ENCODE assay signal across 20 mouse cellular contexts in genomic region chrX:152621407-152621806, GRCm38 (mm10). TPM values are rescaled to one million over a fixed set of nuclear protein-coding genes. Genes with fewer than 3 reads are reported as not detected.
DNase-seq lines count a peak whose midpoint lies in the region; ATAC-seq and TF ChIP-seq lines count a peak whose summit lies in the region.
"Had no signal": no experiment of that assay in that cellular context is flagged by ENCODE, and none has a peak within 500 bp of the region (broad histone marks: within the 10 kb centered on the region; RNA-seq: fewer than 3 reads in every experiment).

No protein-coding gene starts in this region.

- no peaks in the 10 kb centered on the region for H3K9me3 ChIP-seq in intestine, embryonic 15.5 days
- no peaks in the 10 kb centered on the region for H3K9me3 ChIP-seq in intestine, embryonic 16.5 days (ENCODE audit: control insufficient read depth, low read length)
- no peaks in the 10 kb centered on the region for H3K9me3 ChIP-seq in intestine, postnatal 0 days (ENCODE audit: control insufficient read depth)
- H3K9me3 ChIP-seq: G1E had no signal

- H3K36me3 ChIP-seq in intestine, embryonic 15.5 days, result no peaks in the 10 kb centered on the region
- no peaks in the 10 kb centered on the region for H3K36me3 ChIP-seq in intestine, embryonic 16.5 days (ENCODE audit: control insufficient read depth, insufficient read depth, low read length)
- no peaks in the 10 kb centered on the region; the same call in 1 of the 2 replicates for H3K36me3 ChIP-seq in intestine, postnatal 0 days (ENCODE audit: control insufficient read depth, insufficient read depth)
- H3K36me3 ChIP-seq: G1E had no signal

- no peak overlapping the region for H3K9ac ChIP-seq in intestine, embryonic 15.5 days
- H3K9ac ChIP-seq in intestine, embryonic 16.5 days (ENCODE audit: low read depth, low read length), result no peak overlapping the region
- H3K9ac ChIP-seq in intestine, postnatal 0 days (ENCODE audit: low read depth, low read length), result no peak overlapping the region

- H3K27ac ChIP-seq in intestine, embryonic 15.5 days, result no peak overlapping the region
- no peak overlapping the region for H3K27ac ChIP-seq in intestine, embryonic 16.5 days (ENCODE audit: low read length)
- H3K27ac ChIP-seq in intestine, postnatal 0 days (ENCODE audit: low read depth, low read length), result no peak overlapping the region

- no peak for TF ChIP-seq CTCF in intestine, postnatal 0 days (IDR thresholded peaks at IDR 0.05; ENCODE audit: low read depth)

- H3K27me3 ChIP-seq in intestine, embryonic 15.5 days (replicated peaks), result no peaks in the 10 kb centered on the region; the same call in 1 of the 2 replicates
- no peaks in the 10 kb centered on the region; the same call in 1 of the 2 replicates for H3K27me3 ChIP-seq in intestine, embryonic 16.5 days (replicated peaks; ENCODE audit: control insufficient read depth, insufficient read depth, low read length)
- H3K27me3 ChIP-seq in intestine, postnatal 0 days (replicated peaks; ENCODE audit: control insufficient read depth, insufficient read depth, low read length), result no peaks in the 10 kb centered on the region
- H3K27me3 ChIP-seq: CH12.LX had no signal

- DNase-seq in urinary bladder, adult 2 months (ENCODE audit: low spot score), result no peak
- no peak for DNase-seq in thymus, postnatal 36 days
- no peak for DNase-seq in left cerebral cortex, adult 9 months (ENCODE audit: low spot score in 2 of 2)
- DNase-seq: adrenal gland, adult 8-10 months; adrenal gland, postnatal 25 days; B cell, adult 2 months; cerebellum, adult 11 months; cerebellum, adult 11-12 months; cerebellum, adult 18-20 months had no signal

- no peak overlapping the region for H3K4me2 ChIP-seq in intestine, embryonic 15.5 days (replicated peaks)
- H3K4me2 ChIP-seq in intestine, embryonic 16.5 days (ENCODE audit: low read depth, low read length), result no peak overlapping the region
- no peak overlapping the region for H3K4me2 ChIP-seq in intestine, postnatal 0 days (replicated peaks; ENCODE audit: low read depth)

- WGBS in intestine, embryonic 15.5 days, result 69% methylated on average over 2 of the region's 2 CpGs
- 69% methylated on average over 2 of the region's 2 CpGs for WGBS in intestine, embryonic 16.5 days
- 49% methylated on average over 2 of the region's 2 CpGs for WGBS in intestine, postnatal 0 days

- H3K4me1 ChIP-seq in intestine, embryonic 15.5 days (replicated peaks), result no peaks in the 10 kb centered on the region
- no peaks in the 10 kb centered on the region for H3K4me1 ChIP-seq in intestine, embryonic 16.5 days (ENCODE audit: control insufficient read depth, insufficient read depth, low read length)
- no peaks in the 10 kb centered on the region for H3K4me1 ChIP-seq in intestine, postnatal 0 days (replicated peaks; ENCODE audit: control insufficient read depth, insufficient read depth, low read length)

- ATAC-seq in intestine, embryonic 15.5 days, result peak; percentile 63
- peak; percentile 85 for ATAC-seq in intestine, embryonic 16.5 days
- peak; percentile 67 for ATAC-seq in intestine, postnatal 0 days
- ATAC-seq: activated CD4-positive, CD25-positive, alpha-beta regulatory T cell, adult 4 months; CD4-positive, CD25-positive, alpha-beta regulatory T cell, adult 4 months; Patski had no signal

- no peak overlapping the region for H3K4me3 ChIP-seq in intestine, embryonic 15.5 days (replicated peaks)
- H3K4me3 ChIP-seq in intestine, embryonic 16.5 days (ENCODE audit: low read length), result no peak overlapping the region
- H3K4me3 ChIP-seq in intestine, postnatal 0 days (ENCODE audit: low read depth, low read length), result no peak overlapping the region

RNA-seq across cellular contexts. Expression of gene Cldn34a, which starts 58.3 kb away (rescaled TPM):
- polyA plus RNA-seq in intestine, embryonic 15.5 days (2015; fragmentation: Nextera tagmentation; extraction: Ambion mirVana), result not detected in 2 replicates
- not detected in 2 replicates for polyA plus RNA-seq in intestine, embryonic 16.5 days (2015; fragmentation: Nextera tagmentation; extraction: Ambion mirVana)
- not detected in 2 replicates for polyA plus RNA-seq in intestine, postnatal 0 days (2015; fragmentation: Nextera tagmentation; extraction: Ambion mirVana)
- not detected in 2 replicates for polyA plus RNA-seq in urinary bladder, adult 2 months (2012; rRNA removed)
- polyA plus RNA-seq: activated CD4-positive, CD25-positive, alpha-beta regulatory T cell, adult 4 months; adrenal gland, adult 2 months; brain, embryonic 14.5 days; C2C12; CD4-positive, CD25-positive, alpha-beta regulatory T cell, adult 4 months; G1E; Patski had no signal
